In genomic region chr9:42187371-42188228, GRCm38 (mm10) we compare ENCODE assay signal across 9 mouse cellular contexts.
DNase-seq lines count a peak whose midpoint lies in the region; ATAC-seq and TF ChIP-seq lines count a peak whose summit lies in the region.
"Had no signal": no experiment of that assay in that cellular context is flagged by ENCODE, and none has a peak within 500 bp of the region (broad histone marks: within the 10 kb centered on the region; RNA-seq: fewer than 3 reads in every experiment).

No protein-coding gene starts in this region.

- no peak for TF ChIP-seq CTCF in intestine, postnatal 0 days (IDR thresholded peaks at IDR 0.05; ENCODE audit: low read depth)

- H3K27ac ChIP-seq in kidney, embryonic 14.5 days (ENCODE audit: low read depth, low read length) = no peak overlapping the region
- no peak overlapping the region for H3K27ac ChIP-seq in intestine, postnatal 0 days (ENCODE audit: low read depth, low read length)
- peak overlapping the region; percentile 79 for H3K27ac ChIP-seq in limb, embryonic 15.5 days

- H3K9ac ChIP-seq in kidney, embryonic 14.5 days (ENCODE audit: low read depth, low read length) = no peak overlapping the region
- H3K9ac ChIP-seq in intestine, postnatal 0 days (ENCODE audit: low read depth, low read length) = no peak overlapping the region
- no peak overlapping the region for H3K9ac ChIP-seq in limb, embryonic 15.5 days

- ATAC-seq in kidney, embryonic 14.5 days (ENCODE audit: low FRiP score, low TSS enrichment) = no peak
- ATAC-seq in intestine, postnatal 0 days = peak; percentile 41
- ATAC-seq in limb, embryonic 15.5 days (ENCODE audit: insufficient number of reproducible peaks, low FRiP score, low TSS enrichment, low read depth) = 0 out of 2 replicates have a peak, but pooled peaks have one; percentile 61
- ATAC-seq in erythroid progenitor cell, adult 5-6 weeks (replicated peaks; ENCODE audit: low FRiP score, poor library complexity, severe bottlenecking) = no peak

- no peaks in the 10 kb centered on the region for H3K27me3 ChIP-seq in kidney, embryonic 14.5 days (ENCODE audit: control insufficient read depth, insufficient read depth, low read length)
- H3K27me3 ChIP-seq in intestine, postnatal 0 days (replicated peaks; ENCODE audit: control insufficient read depth, insufficient read depth, low read length) = no peaks in the 10 kb centered on the region
- H3K27me3 ChIP-seq in limb, embryonic 15.5 days = no peaks in the 10 kb centered on the region

- H3K4me2 ChIP-seq in kidney, embryonic 14.5 days (replicated peaks; ENCODE audit: low read depth, low read length) = no peak overlapping the region
- no peak overlapping the region for H3K4me2 ChIP-seq in intestine, postnatal 0 days (replicated peaks; ENCODE audit: low read depth)
- H3K4me2 ChIP-seq in limb, embryonic 15.5 days = no peak overlapping the region

- DNase-seq in kidney, adult 11 months = peak; percentile 43
- peak; percentile 77 to 79 for DNase-seq in cerebellum, postnatal 36 days
- DNase-seq in telencephalon, adult 2 months (ENCODE audit: low read depth, low spot score) = peak; percentile 88
- no peak for DNase-seq in T-cell, adult 2 months (ENCODE audit: low spot score)

- no peaks in the 10 kb centered on the region for H3K36me3 ChIP-seq in kidney, embryonic 14.5 days (ENCODE audit: control insufficient read depth, insufficient read depth, low read length)
- H3K36me3 ChIP-seq in intestine, postnatal 0 days (ENCODE audit: control insufficient read depth, insufficient read depth) = no peaks in the 10 kb centered on the region
- no peaks in the 10 kb centered on the region for H3K36me3 ChIP-seq in limb, embryonic 15.5 days
- H3K36me3 ChIP-seq: G1E had no signal

- H3K9me3 ChIP-seq in kidney, embryonic 14.5 days (ENCODE audit: control insufficient read depth, low read length) = no peaks in the 10 kb centered on the region
- no peaks in the 10 kb centered on the region for H3K9me3 ChIP-seq in intestine, postnatal 0 days (ENCODE audit: control insufficient read depth)
- H3K9me3 ChIP-seq in limb, embryonic 15.5 days = no peaks in the 10 kb centered on the region

- WGBS in kidney, embryonic 14.5 days = 65% methylated on average over 6 of the region's 6 CpGs
- 50% methylated on average over 6 of the region's 6 CpGs for WGBS in intestine, postnatal 0 days
- 51% methylated on average over 6 of the region's 6 CpGs for WGBS in limb, embryonic 15.5 days

- 0 out of 2 replicates have a peak, but pooled peaks cover 7% of the 10 kb centered on the region for H3K4me1 ChIP-seq in kidney, embryonic 14.5 days (ENCODE audit: control insufficient read depth, insufficient read depth, low read length)
- H3K4me1 ChIP-seq in intestine, postnatal 0 days (replicated peaks; ENCODE audit: control insufficient read depth, insufficient read depth, low read length) = no peaks in the 10 kb centered on the region
- H3K4me1 ChIP-seq in limb, embryonic 15.5 days = peaks cover 18% of the 10 kb centered on the region

- H3K4me3 ChIP-seq in kidney, embryonic 14.5 days (ENCODE audit: low read length) = no peak overlapping the region
- no peak overlapping the region for H3K4me3 ChIP-seq in intestine, postnatal 0 days (ENCODE audit: low read depth, low read length)
- no peak overlapping the region for H3K4me3 ChIP-seq in limb, embryonic 15.5 days

Comparison
In these comparisons a context has a peak if more than half of its experiments do, and no peak if none do; other contexts are left out.
1. ATAC-seq: peak in intestine, postnatal 0 days (single experiment) and limb, embryonic 15.5 days (single experiment); none in kidney, embryonic 14.5 days (single experiment) and erythroid progenitor cell, adult 5-6 weeks (single experiment).